Mouse (Mus musculus) CH12.LX (cell line): Measurements from ENCODE around the gene Mrm1. TPM values are rescaled to one million over a fixed set of nuclear protein-coding genes. Genes with fewer than 3 reads are reported as not detected.

ENCODE experiments used
- DNase-seq: peaks from one replicate; pipeline ENCODE4 v3.0.0-alpha.2; 2013; ENCODE audit errors: extremely low read depth
- H3K27ac ChIP-seq: 2 replicates; pipeline ENCODE4 v1.5.1; 2012; ENCODE audit warnings: low read depth, mild to moderate bottlenecking, control low read depth, moderate library complexity; ENCODE audit not compliant: insufficient read depth
- H3K27me3 ChIP-seq: replicated peaks from 2 replicates; pipeline ENCODE3; 2012; ENCODE audit warnings: inconsistent platforms
- H3K36me3 ChIP-seq, 2 experiments: replicated peaks in 1 of 2; 2 replicates each; pipeline versions ENCODE3 to v1.6.1; 2012; ENCODE audit warnings: inconsistent platforms in 1 of 2, low read length in 1 of 2, mild to moderate bottlenecking in 1 of 2, mixed read lengths in 1 of 2, moderate library complexity in 1 of 2; ENCODE audit not compliant: control insufficient read depth in 1 of 2, insufficient read depth in 1 of 2
- H3K4me1 ChIP-seq, 2 experiments: 2 replicates each; pipeline ENCODE4 v1.6.1; 2012; ENCODE audit warnings: inconsistent platforms in 1 of 2, moderate library complexity in 1 of 2; ENCODE audit not compliant: insufficient read depth in 2 of 2, control insufficient read depth in 1 of 2
- H3K4me2 ChIP-seq: 2 replicates; pipeline ENCODE4 v1.6.1; 2012; ENCODE audit warnings: low read depth, mild to moderate bottlenecking, control low read depth; ENCODE audit not compliant: poor library complexity, insufficient read depth, severe bottlenecking
- H3K4me3 ChIP-seq, 3 experiments: fragments of 150-350 bp in 1 of 3; sonication (generic) in 1 of 3; replicated peaks in 1 of 3; 2 replicates each; pipeline versions ENCODE3 to v1.5.1; 2011 to 2012; ENCODE audit warnings: low read depth in 2 of 3, low read length in 2 of 3, mild to moderate bottlenecking in 2 of 3, moderate library complexity in 2 of 3, control low read depth in 1 of 3, improper control_type of control experiment in 1 of 3, inconsistent platforms in 1 of 3, mixed read lengths in 1 of 3; ENCODE audit not compliant: poor library complexity in 1 of 3
- H3K79me2 ChIP-seq: replicated peaks from 2 replicates; pipeline ENCODE4 v1.6.1; 2012; ENCODE audit warnings: mild to moderate bottlenecking, moderate library complexity; ENCODE audit not compliant: control insufficient read depth, poor library complexity, insufficient read depth, severe bottlenecking; ENCODE audit errors: extremely low read depth
- H3K9ac ChIP-seq: 2 replicates; pipeline ENCODE4 v1.6.1; 2012; ENCODE audit warnings: low read depth, mild to moderate bottlenecking, control low read depth, moderate library complexity; ENCODE audit not compliant: insufficient read depth
- H3K9me3 ChIP-seq: replicated peaks from 2 replicates; pipeline ENCODE3; 2012; ENCODE audit warnings: low read length, inconsistent platforms, mixed read lengths
- CTCF ChIP-seq, 2 experiments: IDR thresholded peaks in 1 of 2; conservative IDR thresholded peaks in 1 of 2; 2 replicates each; pipeline ENCODE4 v1.5.1; 2011 to 2012; ENCODE audit warnings: low read depth in 2 of 2, low read length in 2 of 2, improper control_type of control experiment in 1 of 2, inconsistent platforms in 1 of 2, mild to moderate bottlenecking in 1 of 2, moderate library complexity in 1 of 2
- ELF1 ChIP-seq: IDR thresholded peaks from 2 replicates; pipeline ENCODE4 v1.6.1; 2014; ENCODE audit warnings: low read depth, mild to moderate bottlenecking, inconsistent platforms, low read length, improper control_type of control experiment
- ETS1 ChIP-seq: conservative IDR thresholded peaks from 2 replicates; pipeline ENCODE4 v1.6.1; 2012; ENCODE audit warnings: low read depth, mild to moderate bottlenecking, inconsistent platforms, low read length, improper control_type of control experiment, moderate library complexity
- MAX ChIP-seq: IDR thresholded peaks from 2 replicates; pipeline ENCODE4 v1.6.1; 2011; ENCODE audit warnings: low read length, improper control_type of control experiment
- MAZ ChIP-seq: IDR thresholded peaks from 2 replicates; pipeline ENCODE4 v1.6.1; 2012; ENCODE audit warnings: low read depth, mild to moderate bottlenecking, inconsistent platforms, low read length, improper control_type of control experiment, moderate library complexity
- MEF2A ChIP-seq: IDR thresholded peaks from 2 replicates; pipeline ENCODE4 v1.6.1; 2014; ENCODE audit warnings: low read depth, mild to moderate bottlenecking, inconsistent platforms, low read length, improper control_type of control experiment, borderline replicate concordance
- MXI1 ChIP-seq: IDR thresholded peaks from 2 replicates; pipeline ENCODE4 v1.6.1; 2011; ENCODE audit warnings: mild to moderate bottlenecking, low read depth, low read length, improper control_type of control experiment
- NELFE ChIP-seq: IDR thresholded peaks from 2 replicates; pipeline ENCODE4 v1.6.1; 2011; ENCODE audit warnings: low read depth, low read length, improper control_type of control experiment
- RAD21 ChIP-seq: IDR thresholded peaks from 2 replicates; pipeline ENCODE4 v1.6.1; 2011; ENCODE audit warnings: low read depth, mild to moderate bottlenecking, low read length, improper control_type of control experiment, moderate library complexity
- SMC3 ChIP-seq: IDR thresholded peaks from 2 replicates; pipeline ENCODE4 v1.6.1; 2011; ENCODE audit warnings: low read depth, low read length, improper control_type of control experiment
- UBTF ChIP-seq: IDR thresholded peaks from 2 replicates; pipeline ENCODE4 v1.6.1; 2012; ENCODE audit warnings: low read depth, mild to moderate bottlenecking, inconsistent platforms, low read length, improper control_type of control experiment, moderate library complexity
- USF1 ChIP-seq: IDR thresholded peaks from 2 replicates; pipeline ENCODE4 v1.6.1; 2014; ENCODE audit warnings: low read depth, mild to moderate bottlenecking, inconsistent platforms, low read length, improper control_type of control experiment
- ZC3H11A ChIP-seq: IDR thresholded peaks from 2 replicates; pipeline ENCODE4 v1.6.1; 2012; ENCODE audit warnings: low read depth, mild to moderate bottlenecking, inconsistent platforms, low read length, improper control_type of control experiment
- dilution Hi-C: fragments of 300-500 bp; cut with MboI; formaldehyde crosslinking; loops from 2 replicates; pipeline ENCODE4 v1.14.3; 2020; ENCODE audit warnings: low sequenced_read_pairs; ENCODE audit not compliant: extremely low pct_unique_long_range_greater_than_20kb, extremely low pct_ligation_motif_present
- in situ Hi-C: fragments of 300-500 bp; cut with MboI; formaldehyde crosslinking; loops from 3 replicates; pipeline ENCODE4 v1.14.3; 2019; ENCODE audit warnings: low sequenced_read_pairs, low pct_ligation_motif_present, low pct_unique_long_range_greater_than_20kb, mixed read lengths
- polyA plus RNA-seq: library from polyadenylated mRNA; unstranded; fragments of >175 nt; gene quantifications from 2 replicates; pipeline ENCODE4 v1.2.1, GENCODE M21; 2012; ENCODE audit warnings: low read depth; ENCODE audit not compliant: insufficient read length
- total RNA-seq, 2 experiments: library from RNA; depleted of rRNA; stranded (reverse); fragments of 300-350 nt in 1 of 2; fragments of >200 nt in 1 of 2; gene quantifications; 2 replicates each; pipeline ENCODE4 v1.2.3; 2012 to 2014

Gene Mrm1
- total and polyA plus RNA-seq, 3 experiments, result 11.1 to 27.8 (median 16.1) TPM

GRCm38 (mm10) chr11:84813724-84814510 is 5.4 kb downstream of the Mrm1 start:
- H3K4me1 ChIP-seq, result peaks cover 0 to 19% of the 10 kb centered on the region in 2 experiments; a peak in 1 of 4 replicates
- no peaks in the 10 kb centered on the region for H3K27me3 ChIP-seq

DNA sequence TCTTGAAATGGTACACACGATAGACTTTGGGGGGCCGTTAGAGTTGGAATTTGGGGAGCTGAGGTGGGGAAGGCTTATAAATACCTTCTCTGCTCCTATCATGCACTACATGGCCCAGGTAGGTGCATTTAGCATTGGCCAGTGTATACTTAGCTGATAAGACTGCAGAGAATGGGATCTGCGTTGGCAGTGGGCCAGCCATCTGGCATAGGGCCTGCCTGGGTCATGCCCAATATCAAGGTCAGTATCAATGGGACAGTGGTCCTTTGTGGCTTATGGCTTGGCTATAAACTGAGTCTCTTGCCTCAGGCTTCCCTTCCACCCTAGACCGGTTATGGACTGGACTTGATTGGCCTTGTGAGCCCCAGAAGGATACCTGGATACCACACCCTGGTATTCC is 14.9 kb downstream of the Mrm1 start:
- no peaks in the 10 kb centered on the region for H3K4me1 ChIP-seq
- H3K4me3 ChIP-seq, result no peak overlapping the region
- in situ Hi-C loops, result loop anchor here (25.0 kb wide), 1 partner anchor 642 kb away; the partner anchor contains the start of gene Gm11437
- peaks cover 58% of the 10 kb centered on the region for H3K27me3 ChIP-seq
- no peak for TF ChIP-seq ELF1
- no peak for TF ChIP-seq MAZ
- no peak for TF ChIP-seq ZC3H11A
- TF ChIP-seq UBTF, result no peak
- no peaks in the 10 kb centered on the region for H3K9me3 ChIP-seq
- dilution Hi-C loops, result no loop called here
- H3K4me2 ChIP-seq, result no peak overlapping the region
- no peaks in the 10 kb centered on the region for H3K36me3 ChIP-seq
- H3K79me2 ChIP-seq, result no peaks in the 10 kb centered on the region
- no peak for DNase-seq
- no peak overlapping the region for H3K27ac ChIP-seq
- no peak overlapping the region for H3K9ac ChIP-seq

More at GRCm38 (mm10) chr11:84813724-84814510, 5.4 kb downstream of the Mrm1 start:
- H3K4me3 ChIP-seq, result no peak overlapping the region
- in situ Hi-C loops, result loop anchor here (10.0 to 25.0 kb wide), 3 partner anchors 299 to 652 kb away; partner anchors contain the start of genes Aatf and Gm11437
- TF ChIP-seq RAD21, result peak; percentile 89
- peak; percentile 95 to 99 for TF ChIP-seq CTCF (conservative IDR thresholded peaks at IDR 0.05 in 1 of 2, IDR thresholded peaks at IDR 0.05 in 1 of 2; ENCODE audit: low read depth in 2 of 2, low read length in 2 of 2)
- TF ChIP-seq SMC3, result peak; percentile 68
- no peak for TF ChIP-seq USF1
- TF ChIP-seq MEF2A, result no peak
- TF ChIP-seq MAX, result peak; percentile 42; the same call in 1 of the 2 replicates
- peak; percentile 21; the same call in 1 of the 2 replicates for TF ChIP-seq NELFE
- no peak for TF ChIP-seq MXI1
- TF ChIP-seq ETS1, result no peak
- TF ChIP-seq, all 38 proteins: peak for 5
- peaks cover 14 to 54% of the 10 kb centered on the region in 2 experiments for H3K36me3 ChIP-seq
- no peak overlapping the region for H3K4me2 ChIP-seq
- no peaks in the 10 kb centered on the region for H3K79me2 ChIP-seq
- H3K9me3 ChIP-seq, result peaks cover 5% of the 10 kb centered on the region
- dilution Hi-C loops, result no loop called here
- no peak overlapping the region for H3K9ac ChIP-seq
- H3K27ac ChIP-seq, result no peak overlapping the region
- DNase-seq, result peak; percentile 78
